Mouse (Mus musculus) hindbrain, embryonic 16.5 days (tissue): Measurements from ENCODE around the gene Ush2a. TPM values are rescaled to one million over a fixed set of nuclear protein-coding genes. Genes with fewer than 3 reads are reported as not detected.
A peak's percentile ranks its signal among the peaks of the same experiment; 100 is the strongest.

ENCODE experiments used
- ATAC-seq: fragments of 200-750 bp; cut with Nextera tagmentation; 2 replicates; pipeline ENCODE4 v1.8.0; 2017; ENCODE audit warnings: moderate TSS enrichment, moderate library complexity
- H3K27ac ChIP-seq: fragments of 300-500 bp; sonication (generic); 2 replicates; pipeline ENCODE4 v1.5.1; 2014; ENCODE audit warnings: low read depth, mild to moderate bottlenecking, control low read depth, low read length, moderate library complexity
- H3K27me3 ChIP-seq: fragments of 300-500 bp; sonication (generic); replicated peaks from 2 replicates; pipeline ENCODE4 v1.6.1; 2014; ENCODE audit warnings: low read length; ENCODE audit not compliant: control insufficient read depth, insufficient read depth
- H3K36me3 ChIP-seq: fragments of 300-500 bp; sonication (generic); 2 replicates; pipeline ENCODE4 v1.6.1; 2014; ENCODE audit warnings: mild to moderate bottlenecking, low read length, moderate library complexity, mixed read lengths; ENCODE audit not compliant: control insufficient read depth, insufficient read depth
- H3K4me1 ChIP-seq: fragments of 300-500 bp; sonication (generic); 2 replicates; pipeline ENCODE4 v1.6.1; 2014; ENCODE audit warnings: low read depth, low read length; ENCODE audit not compliant: control insufficient read depth, insufficient read depth
- H3K4me2 ChIP-seq: fragments of 300-500 bp; sonication (generic); 2 replicates; pipeline ENCODE4 v1.6.1; 2014; ENCODE audit warnings: mild to moderate bottlenecking, low read length, control low read depth, moderate library complexity
- H3K4me3 ChIP-seq: fragments of 300-500 bp; sonication (generic); 2 replicates; pipeline ENCODE4 v1.5.1; 2014; ENCODE audit warnings: mild to moderate bottlenecking, low read length, control low read depth, moderate library complexity
- H3K9ac ChIP-seq: fragments of 300-500 bp; sonication (generic); 2 replicates; pipeline ENCODE4 v1.6.1; 2014; ENCODE audit warnings: low read depth, mild to moderate bottlenecking, control low read depth, low read length, moderate library complexity
- H3K9me3 ChIP-seq: fragments of 300-500 bp; sonication (generic); 2 replicates; pipeline ENCODE4 v1.6.1; 2014; ENCODE audit warnings: mild to moderate bottlenecking, low read length, moderate library complexity; ENCODE audit not compliant: control insufficient read depth
- WGBS: fragments of 180-500 bp; shearing (Covaris S2); extraction: QIAGEN DNeasy Blood & Tissue Kit; methylation state at CpG from one replicate; pipeline ENCODE4 v1.1.7; 2014; 5-methylcytosine and 5-hydroxymethylcytosine counted together
- polyA plus RNA-seq: library from polyadenylated mRNA; unstranded; fragments of >200 nt; fragmentation: Nextera tagmentation; extraction: Ambion mirVana; gene quantifications from 2 replicates; pipeline ENCODE4 v1.2.1, GENCODE M21; 2015

Ush2a gene
- polyA plus RNA-seq, 1 experiment from 2014 or later = 0.34 TPM

DNA sequence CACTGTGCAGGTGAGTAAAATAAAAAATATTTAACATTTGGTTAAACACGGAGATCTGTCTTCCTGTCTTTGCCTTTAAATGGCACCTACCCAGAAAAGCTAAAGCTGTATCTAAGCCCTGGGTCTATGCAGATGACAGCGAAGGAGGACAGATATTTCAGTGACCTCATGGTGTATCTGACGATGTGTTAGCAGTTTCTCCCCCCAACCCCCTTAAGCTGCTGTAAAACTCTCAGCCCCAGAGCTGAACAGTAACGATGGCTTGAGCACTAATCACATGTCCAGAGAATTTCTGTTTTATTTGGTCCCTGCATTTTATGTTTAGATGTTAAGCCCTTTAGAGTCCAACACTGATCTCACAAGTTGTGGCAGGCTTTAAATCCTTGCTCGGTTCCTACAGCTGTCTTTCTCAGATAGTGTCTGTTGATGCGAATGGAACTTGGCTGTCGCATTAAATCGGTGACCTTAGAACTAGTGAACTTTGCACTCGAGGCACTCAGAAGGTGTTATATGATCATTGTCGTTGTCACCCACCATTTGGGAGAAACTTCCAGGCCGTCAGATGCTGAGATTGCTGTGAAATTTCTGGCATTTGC is 5.4 kb downstream of the Ush2a start:
- 73% methylated on average over 11 of the region's 11 CpGs for WGBS
- Histone ChIP-seq H3K36me3 (no peaks in the 10 kb centered on the region), H3K4me2 (no peak overlapping the region), H3K9ac (no peak overlapping the region), H3K27me3 (no peaks in the 10 kb centered on the region), H3K4me1 (no peaks in the 10 kb centered on the region), H3K27ac (no peak overlapping the region), H3K9me3 (no peaks in the 10 kb centered on the region), H3K4me3 (no peak overlapping the region)
- ATAC-seq = no peak

DNA sequence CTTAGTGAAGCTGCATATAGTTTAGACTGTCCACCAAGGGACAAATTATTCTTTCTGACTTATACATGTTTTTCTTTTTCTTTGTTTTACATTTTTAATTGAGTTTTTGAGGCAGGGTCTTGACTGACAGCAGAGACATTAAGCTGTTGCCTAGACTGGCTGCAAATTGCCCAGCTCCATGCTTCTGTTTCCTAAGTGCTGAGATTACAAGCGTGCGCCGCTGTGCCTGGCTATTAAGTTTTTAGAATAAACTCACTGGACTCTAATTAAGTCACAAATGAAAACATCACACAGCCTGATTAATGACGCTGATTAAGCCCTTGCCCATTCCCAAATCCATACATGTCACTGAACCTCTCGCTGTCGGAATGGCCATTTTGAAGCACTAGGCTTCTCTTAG is 7.2 kb downstream of the Ush2a start:
- 54% methylated on average over 6 of the region's 6 CpGs for WGBS
- H3K4me2 ChIP-seq = no peak overlapping the region
- H3K4me1 ChIP-seq = no peaks in the 10 kb centered on the region
- no peaks in the 10 kb centered on the region for H3K9me3 ChIP-seq
- no peak overlapping the region for H3K4me3 ChIP-seq
- H3K27me3 ChIP-seq = no peaks in the 10 kb centered on the region
- no peak overlapping the region for H3K27ac ChIP-seq
- no peaks in the 10 kb centered on the region for H3K36me3 ChIP-seq
- H3K9ac ChIP-seq = no peak overlapping the region
- no peak; the same call in 1 of the 2 replicates for ATAC-seq

DNA sequence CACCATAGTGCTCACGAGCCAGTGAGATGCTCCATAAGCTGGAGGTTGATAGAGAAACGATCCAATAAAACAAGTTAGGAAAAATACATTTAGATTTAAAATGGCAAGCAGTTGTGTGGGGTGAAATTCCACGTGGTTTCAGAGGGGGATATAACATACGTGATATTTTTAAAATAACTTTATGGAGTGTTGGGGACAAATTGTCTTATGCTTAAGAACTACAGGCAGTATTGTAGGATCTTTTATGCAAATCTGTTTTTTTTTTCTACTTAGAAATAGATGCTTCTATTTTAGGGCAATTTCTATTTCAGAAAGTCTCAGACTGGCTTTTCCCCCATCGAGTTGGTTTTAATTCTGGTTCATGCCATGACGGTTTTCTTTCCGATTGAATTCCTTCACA is 51.5 kb downstream of the Ush2a start:
- Histone ChIP-seq H3K4me1 (no peaks in the 10 kb centered on the region), H3K27me3 (no peaks in the 10 kb centered on the region), H3K36me3 (no peaks in the 10 kb centered on the region), H3K9ac (no peak overlapping the region), H3K9me3 (no peaks in the 10 kb centered on the region), H3K4me3 (no peak overlapping the region), H3K27ac (no peak overlapping the region), H3K4me2 (no peak overlapping the region)
- ATAC-seq = no peak
- 91% methylated on average over 7 of the region's 7 CpGs for WGBS

DNA sequence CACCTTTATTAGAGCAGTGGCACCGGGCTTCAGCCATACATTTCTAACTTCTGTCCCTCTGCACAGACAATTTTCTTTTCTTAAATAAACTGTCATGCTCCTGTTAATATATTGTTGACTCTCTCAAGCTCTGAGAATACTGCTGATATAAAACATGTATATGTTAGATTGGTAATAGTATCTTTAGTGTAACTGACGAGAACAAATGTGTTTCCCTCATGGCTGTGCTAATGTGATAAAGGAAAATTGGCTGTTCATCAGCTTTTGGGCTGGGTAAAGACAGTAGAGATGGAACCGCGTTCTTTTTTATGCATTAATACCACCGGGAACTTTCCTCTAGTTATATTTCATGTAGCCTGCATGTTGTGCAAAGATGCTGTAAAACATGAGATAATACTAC is 54.8 kb downstream of the Ush2a start:
- WGBS = 84% methylated on average over 5 of the region's 5 CpGs
- H3K4me1 ChIP-seq = no peaks in the 10 kb centered on the region

DNA sequence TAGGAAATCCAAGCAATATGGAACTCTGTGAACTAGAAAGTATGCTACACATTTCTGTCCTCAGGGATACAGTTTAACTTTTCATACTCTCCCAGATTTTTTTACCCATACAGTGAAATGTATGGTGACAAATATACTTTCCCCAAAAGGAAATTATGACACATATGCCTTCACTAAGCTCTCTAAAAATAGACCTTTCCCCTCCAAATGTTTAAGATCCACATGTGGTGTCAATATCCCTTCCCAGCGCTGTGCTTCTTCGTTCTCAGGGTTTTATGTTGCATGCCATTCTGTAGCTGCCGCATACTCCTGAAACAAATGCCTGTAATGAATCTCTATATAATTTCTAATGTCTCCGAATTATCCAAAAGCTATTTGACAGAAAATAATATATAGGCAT is 58.4 kb downstream of the Ush2a start:
- 82% methylated on average over 4 of the region's 4 CpGs for WGBS
- Histone ChIP-seq H3K4me1 (no peaks in the 10 kb centered on the region), H3K9ac (no peak overlapping the region)

More for the DNA sequence above, 54.8 kb downstream of the Ush2a start:
- Histone ChIP-seq H3K27ac (no peak overlapping the region), H3K9ac (no peak overlapping the region), H3K4me2 (no peak overlapping the region), H3K4me3 (no peak overlapping the region), H3K36me3 (no peaks in the 10 kb centered on the region), H3K27me3 (no peaks in the 10 kb centered on the region), H3K9me3 (no peaks in the 10 kb centered on the region)
- ATAC-seq = no peak

DNA sequence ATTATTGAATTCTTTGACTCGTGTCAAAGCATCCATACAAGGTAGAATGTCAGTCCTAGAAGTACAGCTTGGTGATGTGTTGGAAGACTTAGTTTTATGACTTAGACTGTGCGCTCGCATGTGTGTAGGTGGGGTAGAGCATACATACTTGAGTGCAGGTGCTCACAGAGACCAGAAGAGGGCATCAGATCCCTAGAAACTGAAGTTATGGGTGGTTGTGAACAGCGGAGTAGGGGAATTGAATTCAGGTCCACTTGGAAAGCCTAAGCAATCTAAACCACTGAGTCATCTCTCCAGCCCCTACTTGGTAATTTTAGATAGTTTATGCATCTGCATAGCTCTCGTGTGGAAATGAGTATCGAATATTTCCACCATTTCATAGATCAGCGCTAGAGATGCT is 59.7 kb downstream of the Ush2a start:
- no peak overlapping the region for H3K9ac ChIP-seq
- no peak overlapping the region for H3K4me2 ChIP-seq
- no peaks in the 10 kb centered on the region for H3K27me3 ChIP-seq
- no peaks in the 10 kb centered on the region for H3K4me1 ChIP-seq
- H3K9me3 ChIP-seq = no peaks in the 10 kb centered on the region
- WGBS = 90% methylated on average over 7 of the region's 7 CpGs
- no peak for ATAC-seq
- no peaks in the 10 kb centered on the region for H3K36me3 ChIP-seq
- no peak overlapping the region for H3K27ac ChIP-seq
- no peak overlapping the region for H3K4me3 ChIP-seq

More for the DNA sequence above, 58.4 kb downstream of the Ush2a start:
- no peaks in the 10 kb centered on the region for H3K27me3 ChIP-seq
- H3K9me3 ChIP-seq = no peaks in the 10 kb centered on the region
- H3K4me2 ChIP-seq = no peak overlapping the region
- ATAC-seq = no peak
- H3K36me3 ChIP-seq = no peaks in the 10 kb centered on the region
- H3K4me3 ChIP-seq = no peak overlapping the region
- no peak overlapping the region for H3K27ac ChIP-seq

DNA sequence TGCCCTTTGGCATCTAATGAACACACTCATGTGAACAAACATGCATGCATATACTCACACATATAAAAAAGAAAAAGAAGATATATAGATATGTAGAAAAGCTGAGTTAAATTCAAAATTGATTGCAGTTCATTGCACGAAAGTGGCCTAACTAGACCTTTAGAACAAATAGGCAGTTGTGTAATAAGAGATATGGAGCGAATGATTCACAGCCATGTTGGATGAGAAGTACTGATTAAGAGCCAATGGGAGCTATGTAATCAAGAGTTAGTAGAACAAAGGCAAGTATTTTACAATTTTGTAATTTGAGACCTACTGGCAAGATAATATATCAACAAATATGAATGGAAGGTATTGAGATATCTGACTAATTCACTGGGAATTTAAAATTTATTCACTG is 68.6 kb downstream of the Ush2a start:
- no peak overlapping the region for H3K4me3 ChIP-seq
- H3K27me3 ChIP-seq = no peaks in the 10 kb centered on the region
- WGBS = 92% methylated on average over 2 of the region's 2 CpGs
- no peak overlapping the region for H3K9ac ChIP-seq
- no peaks in the 10 kb centered on the region for H3K36me3 ChIP-seq
- H3K4me2 ChIP-seq = no peak overlapping the region
- H3K4me1 ChIP-seq = no peaks in the 10 kb centered on the region; the same call in 1 of the 2 replicates
- H3K27ac ChIP-seq = no peak overlapping the region
- ATAC-seq = no peak
- H3K9me3 ChIP-seq = no peaks in the 10 kb centered on the region

DNA sequence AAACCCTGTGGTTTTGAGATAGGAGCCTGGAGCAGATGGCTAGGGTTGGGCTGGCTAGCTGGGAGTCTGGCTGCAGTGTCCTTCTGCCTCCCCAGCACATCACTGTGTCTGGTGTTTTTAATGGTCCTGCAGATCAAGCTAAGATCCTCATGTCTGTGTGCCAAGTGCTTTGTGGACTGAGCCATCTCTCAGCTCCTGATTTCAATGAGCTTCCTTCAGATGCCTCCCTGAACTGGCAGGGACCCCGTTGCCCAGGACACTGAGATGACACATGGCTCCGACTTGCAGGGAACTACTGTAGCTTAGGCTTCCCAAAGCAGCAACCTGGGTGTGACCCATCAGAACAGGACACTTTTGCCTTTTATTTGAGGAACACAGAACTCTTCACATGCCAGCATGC is 72.1 kb downstream of the Ush2a start:
- Histone ChIP-seq H3K36me3 (no peaks in the 10 kb centered on the region), H3K4me2 (no peak overlapping the region), H3K27me3 (no peaks in the 10 kb centered on the region), H3K4me3 (no peak overlapping the region), H3K9me3 (no peaks in the 10 kb centered on the region), H3K27ac (peak overlapping the region; percentile 9; the same call in 1 of the 2 replicates), H3K4me1 (no peaks in the 10 kb centered on the region; the same call in 1 of the 2 replicates), H3K9ac (no peak overlapping the region)
- peak; percentile 89 for ATAC-seq
- WGBS = 46% methylated on average over 2 of the region's 2 CpGs

DNA sequence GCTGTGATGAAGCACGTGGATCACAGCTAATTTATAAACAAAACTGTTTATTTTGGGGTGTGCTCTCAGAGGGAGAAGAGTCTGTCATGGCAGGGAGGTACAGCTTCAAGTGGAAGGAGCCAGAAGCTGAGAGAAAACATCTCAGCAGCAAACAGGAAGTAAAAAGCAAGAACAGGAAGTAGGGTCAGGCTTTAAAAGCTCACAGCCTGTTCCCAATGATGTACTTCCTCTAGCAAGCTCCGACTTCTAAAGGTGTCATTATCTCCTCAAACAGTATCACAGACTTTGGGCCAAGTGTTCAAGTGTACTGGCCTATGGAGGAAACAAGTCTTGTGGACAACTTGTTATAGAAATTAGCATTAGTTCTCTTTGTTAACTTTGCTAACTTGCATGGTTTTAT is 85.9 kb downstream of the Ush2a start:
- Histone ChIP-seq H3K9ac (no peak overlapping the region), H3K4me3 (no peak overlapping the region), H3K4me2 (no peak overlapping the region), H3K9me3 (no peaks in the 10 kb centered on the region), H3K27ac (no peak overlapping the region), H3K27me3 (no peaks in the 10 kb centered on the region), H3K4me1 (no peaks in the 10 kb centered on the region), H3K36me3 (no peaks in the 10 kb centered on the region)
- WGBS = 74% methylated on average over 2 of the region's 2 CpGs
- ATAC-seq = no peak

DNA sequence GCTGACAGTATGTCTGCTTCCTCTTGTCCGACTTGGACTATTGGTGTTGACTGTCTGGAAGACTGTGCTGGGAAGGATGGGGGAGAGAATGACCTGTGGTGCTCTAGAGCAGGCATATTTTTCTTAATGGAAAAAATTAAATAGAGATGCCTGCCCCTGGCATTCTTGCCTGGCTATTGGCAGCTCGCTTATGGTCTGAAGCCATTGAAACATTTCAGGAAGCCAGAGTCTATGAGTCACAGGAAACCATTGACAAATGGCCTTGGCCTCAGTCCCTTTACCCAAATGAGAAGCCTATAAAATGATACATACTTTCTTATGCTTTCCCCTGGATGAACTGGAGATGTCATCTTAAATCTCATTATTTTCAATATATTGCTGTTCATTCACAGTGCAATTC is 92.9 kb downstream of the Ush2a start:
- ATAC-seq = no peak
- Histone ChIP-seq H3K4me1 (no peaks in the 10 kb centered on the region), H3K27me3 (no peaks in the 10 kb centered on the region), H3K4me3 (no peak overlapping the region), H3K9ac (no peak overlapping the region), H3K36me3 (no peaks in the 10 kb centered on the region), H3K4me2 (no peak overlapping the region), H3K9me3 (no peaks in the 10 kb centered on the region), H3K27ac (no peak overlapping the region)
- WGBS = 95% methylated on average over 2 of the region's 2 CpGs
